Mouse (Mus musculus): ENCODE data around the gene Armt1. TPM values are rescaled to one million over a fixed set of nuclear protein-coding genes. Genes with fewer than 3 reads are reported as not detected.
"Not testable (repeated sequence)": the region's sequence is repeated elsewhere in the genome, so short reads cannot be mapped to it uniquely, and the experiment has no call there.

Armt1 gene
- polyA plus RNA-seq, 1 experiment: 5.2 TPM

GRCm38 (mm10) chr10:4432996-4433755 is 909 bp downstream of the Armt1 start:
- TF ChIP-seq GATA1 (IDR thresholded peaks at IDR 0.05; ENCODE audit: borderline replicate concordance, low read length) (no peak), FLI1 (IDR thresholded peaks at IDR 0.05; ENCODE audit: low read length) (no peak)
- H3K9me3 ChIP-seq: no peaks in the 10 kb centered on the region
- H3K4me3 ChIP-seq (replicated peaks): peak overlapping the region; percentile 95
- H3K4me1 ChIP-seq: peaks cover 81% of the 10 kb centered on the region
- peaks cover 53% of the 10 kb centered on the region for H3K36me3 ChIP-seq (replicated peaks; ENCODE audit: low read length)
- H3K27me3 ChIP-seq (replicated peaks): no peaks in the 10 kb centered on the region

- not testable (repeated sequence) for H3K9me3 ChIP-seq; H3K27me3 ChIP-seq (replicated peaks)
- Histone ChIP-seq H3K36me3 (replicated peaks; ENCODE audit: low read length) (peaks cover 53% of the 10 kb centered on the region), H3K4me3 (replicated peaks) (peak overlapping the region; percentile 95), H3K4me1 (peaks cover 84% of the 10 kb centered on the region)
Observed at GRCm38 (mm10) chr10:4433871-4434270, 1.6 kb downstream of the Armt1 start.

GRCm38 (mm10) chr10:4435416-4435815 is 3.1 kb downstream of the Armt1 start:
- TF ChIP-seq GATA1 (IDR thresholded peaks at IDR 0.05; ENCODE audit: borderline replicate concordance, low read length) (no peak), FLI1 (IDR thresholded peaks at IDR 0.05; ENCODE audit: low read length) (no peak)
- no peaks in the 10 kb centered on the region for H3K9me3 ChIP-seq
- H3K36me3 ChIP-seq (replicated peaks; ENCODE audit: low read length): peaks cover 58% of the 10 kb centered on the region

GRCm38 (mm10) chr10:4456409-4456808 is 24.1 kb downstream of the Armt1 start:
- Histone ChIP-seq H3K4me1 (peaks cover 49% of the 10 kb centered on the region), H3K27me3 (replicated peaks) (no peaks in the 10 kb centered on the region), H3K9me3 (peaks cover 4% of the 10 kb centered on the region), H3K4me3 (replicated peaks) (peak overlapping the region; percentile 54), H3K36me3 (replicated peaks; ENCODE audit: low read length) (peaks cover 52% of the 10 kb centered on the region)
- 0 out of 3 replicates have a peak, but pooled peaks have one; percentile 23 for TF ChIP-seq GATA1 (IDR thresholded peaks at IDR 0.05; ENCODE audit: borderline replicate concordance, low read length)
- no peak for TF ChIP-seq FLI1 (IDR thresholded peaks at IDR 0.05; ENCODE audit: low read length)

More at GRCm38 (mm10) chr10:4435416-4435815, 3.1 kb downstream of the Armt1 start:
- H3K4me1 ChIP-seq: peaks cover 69% of the 10 kb centered on the region
- H3K4me3 ChIP-seq (replicated peaks): peak overlapping the region; percentile 69
- H3K27me3 ChIP-seq (replicated peaks): no peaks in the 10 kb centered on the region

- peaks cover 4% of the 10 kb centered on the region for H3K9me3 ChIP-seq
- TF ChIP-seq GATA1 (IDR thresholded peaks at IDR 0.05; ENCODE audit: borderline replicate concordance, low read length) (no peak), FLI1 (IDR thresholded peaks at IDR 0.05; ENCODE audit: low read length) (no peak)
- no peaks in the 10 kb centered on the region for H3K27me3 ChIP-seq (replicated peaks)
- H3K36me3 ChIP-seq (replicated peaks; ENCODE audit: low read length): peaks cover 15% of the 10 kb centered on the region
- H3K4me3 ChIP-seq (replicated peaks): no peak overlapping the region
- H3K4me1 ChIP-seq: peaks cover 49% of the 10 kb centered on the region
Observed at GRCm38 (mm10) chr10:4460201-4460600, 27.9 kb downstream of the Armt1 start.

- peaks cover 7% of the 10 kb centered on the region for H3K4me1 ChIP-seq
- H3K36me3 ChIP-seq (replicated peaks; ENCODE audit: low read length): no peaks in the 10 kb centered on the region
- H3K4me3 ChIP-seq (replicated peaks): no peak overlapping the region
- H3K27me3 ChIP-seq (replicated peaks): no peaks in the 10 kb centered on the region
- no peak for TF ChIP-seq GATA1 (IDR thresholded peaks at IDR 0.05; ENCODE audit: borderline replicate concordance, low read length)
- TF ChIP-seq FLI1 (IDR thresholded peaks at IDR 0.05; ENCODE audit: low read length): no peak
- H3K9me3 ChIP-seq: 0 out of 2 replicates have a peak, but pooled peaks cover 3% of the 10 kb centered on the region
Observed at GRCm38 (mm10) chr10:4465799-4466198, 33.5 kb downstream of the Armt1 start.

GRCm38 (mm10) chr10:4469406-4469805 is 37.1 kb downstream of the Armt1 start:
- Histone ChIP-seq H3K9me3 (0 out of 2 replicates have a peak, but pooled peaks cover 3% of the 10 kb centered on the region), H3K27me3 (replicated peaks) (no peaks in the 10 kb centered on the region), H3K36me3 (replicated peaks; ENCODE audit: low read length) (no peaks in the 10 kb centered on the region), H3K4me3 (replicated peaks) (no peak overlapping the region), H3K4me1 (peaks cover 2% of the 10 kb centered on the region; the same call in 1 of the 2 replicates)
- no peak for TF ChIP-seq FLI1 (IDR thresholded peaks at IDR 0.05; ENCODE audit: low read length)
- no peak for TF ChIP-seq GATA1 (IDR thresholded peaks at IDR 0.05; ENCODE audit: borderline replicate concordance, low read length)

- Histone ChIP-seq H3K27me3 (replicated peaks) (no peaks in the 10 kb centered on the region), H3K9me3 (no peaks in the 10 kb centered on the region), H3K4me3 (replicated peaks) (no peak overlapping the region), H3K36me3 (replicated peaks; ENCODE audit: low read length) (no peaks in the 10 kb centered on the region), H3K4me1 (no peaks in the 10 kb centered on the region)
- TF ChIP-seq GATA1 (IDR thresholded peaks at IDR 0.05; ENCODE audit: borderline replicate concordance, low read length) (no peak), FLI1 (IDR thresholded peaks at IDR 0.05; ENCODE audit: low read length) (no peak)
Observed at GRCm38 (mm10) chr10:4473591-4473993, 41.3 kb downstream of the Armt1 start.

- Histone ChIP-seq H3K36me3 (replicated peaks; ENCODE audit: low read length) (no peaks in the 10 kb centered on the region), H3K27me3 (replicated peaks) (no peaks in the 10 kb centered on the region), H3K4me1 (no peaks in the 10 kb centered on the region), H3K4me3 (replicated peaks) (no peak overlapping the region), H3K9me3 (no peaks in the 10 kb centered on the region)
- TF ChIP-seq FLI1 (IDR thresholded peaks at IDR 0.05; ENCODE audit: low read length): no peak
- no peak for TF ChIP-seq GATA1 (IDR thresholded peaks at IDR 0.05; ENCODE audit: borderline replicate concordance, low read length)
Observed at GRCm38 (mm10) chr10:4475431-4475830, 43.2 kb downstream of the Armt1 start.

GRCm38 (mm10) chr10:4476604-4477003 is 44.3 kb downstream of the Armt1 start:
- H3K4me3 ChIP-seq (replicated peaks): no peak overlapping the region
- H3K27me3 ChIP-seq (replicated peaks): no peaks in the 10 kb centered on the region
- no peaks in the 10 kb centered on the region for H3K36me3 ChIP-seq (replicated peaks; ENCODE audit: low read length)
- H3K9me3 ChIP-seq: no peaks in the 10 kb centered on the region
- TF ChIP-seq FLI1 (IDR thresholded peaks at IDR 0.05; ENCODE audit: low read length): no peak
- TF ChIP-seq GATA1 (IDR thresholded peaks at IDR 0.05; ENCODE audit: borderline replicate concordance, low read length): no peak
- no peaks in the 10 kb centered on the region for H3K4me1 ChIP-seq

Measured in megakaryocyte, embryonic 14.5 days (primary cell).